9 mouse cellular contexts compared by ENCODE assay signal in the genomic region with DNA sequence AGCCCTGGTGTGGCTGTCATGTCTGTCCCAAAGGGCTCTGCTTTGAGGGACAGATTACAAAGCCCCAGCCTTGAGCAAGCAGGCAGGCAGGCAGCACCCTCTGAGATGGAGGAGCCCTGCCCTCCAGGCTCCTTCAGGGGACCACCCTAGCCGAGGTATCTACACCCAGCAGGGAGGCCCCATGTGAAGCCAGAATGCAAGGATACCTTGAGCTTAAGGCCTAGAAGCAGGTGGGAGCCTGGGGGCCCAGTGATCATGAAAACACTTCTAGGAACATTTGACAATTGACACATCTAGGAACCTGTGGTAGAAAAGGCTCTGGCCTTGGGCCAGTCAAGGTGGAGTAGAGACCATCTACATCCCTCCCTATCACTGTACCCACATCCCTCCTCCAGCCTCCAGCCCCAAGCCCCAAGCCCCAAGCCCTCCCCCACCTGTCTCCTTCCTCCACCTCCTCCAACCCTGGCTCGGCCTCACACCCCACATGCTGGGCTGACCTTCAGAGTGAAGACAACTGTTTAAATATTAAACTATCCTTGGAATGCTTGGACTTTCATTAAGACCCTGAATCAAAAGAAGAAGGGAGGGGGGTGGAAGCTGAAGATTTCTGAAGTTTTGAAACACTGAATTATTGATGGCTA. TPM values are rescaled to one million over a fixed set of nuclear protein-coding genes. Genes with fewer than 3 reads are reported as not detected.
A peak's percentile ranks its signal among the peaks of the same experiment; 100 is the strongest.
DNase-seq lines count a peak whose midpoint lies in the region; ATAC-seq and TF ChIP-seq lines count a peak whose summit lies in the region.
"Had no signal": no experiment of that assay in that cellular context is flagged by ENCODE, and none has a peak within 500 bp of the region (broad histone marks: within the 10 kb centered on the region; RNA-seq: fewer than 3 reads in every experiment).

No protein-coding gene starts in this region.

- ATAC-seq in heart, embryonic 13.5 days (ENCODE audit: extremely low read depth, insufficient number of reproducible peaks, low FRiP score, low TSS enrichment): no peak
- no peak for ATAC-seq in neural tube, embryonic 11.5 days (ENCODE audit: insufficient read depth, low FRiP score, low TSS enrichment)
- no peak for ATAC-seq in limb, embryonic 12.5 days (ENCODE audit: insufficient number of reproducible peaks, insufficient read depth, low FRiP score, low TSS enrichment, low read depth)
- ATAC-seq in cerebellum, adult (ENCODE audit: insufficient number of reproducible peaks, low FRiP score, low TSS enrichment): no peak

- WGBS in heart, embryonic 13.5 days: 34% methylated on average over 2 of the region's 2 CpGs
- 22% methylated on average over 2 of the region's 2 CpGs for WGBS in neural tube, embryonic 11.5 days
- 28% methylated on average over 2 of the region's 2 CpGs for WGBS in kidney, adult 2 months
- 44% methylated on average over 2 of the region's 2 CpGs for WGBS in limb, embryonic 12.5 days

- no peak for TF ChIP-seq POLR2A in kidney, adult 2 months (IDR thresholded peaks at IDR 0.05; ENCODE audit: low read depth, low read length)

- no peaks in the 10 kb centered on the region for H3K27me3 ChIP-seq in heart, embryonic 13.5 days (replicated peaks)
- no peaks in the 10 kb centered on the region for H3K27me3 ChIP-seq in neural tube, embryonic 11.5 days (ENCODE audit: control insufficient read depth, insufficient read depth, low read length)
- no peaks in the 10 kb centered on the region for H3K27me3 ChIP-seq in kidney, adult 2 months (replicated peaks; ENCODE audit: control insufficient read depth, insufficient read depth, low read length)
- H3K27me3 ChIP-seq in limb, embryonic 12.5 days: no peaks in the 10 kb centered on the region

- H3K9me3 ChIP-seq in heart, embryonic 13.5 days: no peaks in the 10 kb centered on the region
- H3K9me3 ChIP-seq in neural tube, embryonic 11.5 days (ENCODE audit: control insufficient read depth, low read length): no peaks in the 10 kb centered on the region
- no peaks in the 10 kb centered on the region for H3K9me3 ChIP-seq in limb, embryonic 12.5 days

- no peak for DNase-seq in heart, postnatal 10 days
- DNase-seq in neural tube, embryonic 11.5 days (ENCODE audit: low spot score): no peak
- no peak for DNase-seq in neural tube, embryonic 10.5 days (ENCODE audit: extremely low spot score, low spot score)
- peak; percentile 84 for DNase-seq in kidney, adult 2 months
- no peak for DNase-seq in layer of hippocampus, adult 18-20 months (ENCODE audit: low spot score in 2 of 2)
- DNase-seq: cerebellum, postnatal 25 days had no signal

- H3K27ac ChIP-seq in heart, embryonic 13.5 days (replicated peaks): peak overlapping the region; percentile 89
- H3K27ac ChIP-seq in neural tube, embryonic 11.5 days (ENCODE audit: low read depth, low read length): 0 out of 2 replicates have a peak overlapping the region, but pooled peaks have one; percentile 27
- peak overlapping the region; percentile 80 for H3K27ac ChIP-seq in kidney, adult 2 months (ENCODE audit: insufficient read depth, low read depth, low read length)
- H3K27ac ChIP-seq in limb, embryonic 12.5 days: peak overlapping the region; percentile 35; the same call in 1 of the 2 replicates

- peaks cover 55% of the 10 kb centered on the region for H3K4me1 ChIP-seq in heart, embryonic 13.5 days
- H3K4me1 ChIP-seq in neural tube, embryonic 11.5 days (ENCODE audit: control insufficient read depth, insufficient read depth, low read length): peaks cover 5% of the 10 kb centered on the region; the same call in 1 of the 2 replicates
- H3K4me1 ChIP-seq in kidney, adult 2 months (ENCODE audit: control insufficient read depth, insufficient read depth, low read length): peaks cover 37% of the 10 kb centered on the region
- H3K4me1 ChIP-seq in limb, embryonic 12.5 days (replicated peaks): peaks cover 43% of the 10 kb centered on the region

- H3K4me3 ChIP-seq in heart, embryonic 13.5 days: no peak overlapping the region
- H3K4me3 ChIP-seq in neural tube, embryonic 11.5 days (ENCODE audit: low read depth, low read length): no peak overlapping the region
- H3K4me3 ChIP-seq in kidney, adult 2 months (ENCODE audit: insufficient read depth, low read depth, low read length): no peak overlapping the region
- no peak overlapping the region for H3K4me3 ChIP-seq in limb, embryonic 12.5 days (replicated peaks)

- no peaks in the 10 kb centered on the region for H3K36me3 ChIP-seq in heart, embryonic 13.5 days
- H3K36me3 ChIP-seq in neural tube, embryonic 11.5 days (ENCODE audit: control insufficient read depth, insufficient read depth, low read length): no peaks in the 10 kb centered on the region
- H3K36me3 ChIP-seq in kidney, adult 2 months (ENCODE audit: control insufficient read depth, insufficient read depth, low read length): no peaks in the 10 kb centered on the region
- no peaks in the 10 kb centered on the region for H3K36me3 ChIP-seq in limb, embryonic 12.5 days

- no peak for TF ChIP-seq CTCF in kidney, adult 2 months (conservative IDR thresholded peaks at IDR 0.05; ENCODE audit: insufficient read depth, insufficient read length, low read depth, low read length)

- H3K9ac ChIP-seq in heart, embryonic 13.5 days: peak overlapping the region; percentile 61
- no peak overlapping the region for H3K9ac ChIP-seq in neural tube, embryonic 11.5 days (ENCODE audit: low read length)
- no peak overlapping the region for H3K9ac ChIP-seq in limb, embryonic 12.5 days (replicated peaks)

- intact Hi-C loops in heart, postnatal 10 days (cut with DNase I): no loop called here

- H3K4me2 ChIP-seq in heart, embryonic 13.5 days: no peak overlapping the region
- no peak overlapping the region for H3K4me2 ChIP-seq in neural tube, embryonic 11.5 days (ENCODE audit: low read depth)
- H3K4me2 ChIP-seq in limb, embryonic 12.5 days: no peak overlapping the region

RNA-seq across cellular contexts. Expression of a gene that starts 34.8 kb away (rescaled TPM):
- polyA plus RNA-seq in heart, embryonic 13.5 days (2015; fragmentation: Nextera tagmentation; extraction: Ambion mirVana): 17.2 and 17.6 TPM in 2 replicates
- total RNA-seq in heart, postnatal 10 days (2021): 10 to 100 TPM; 33.6 to 45.9 TPM
- polyA plus RNA-seq in neural tube, embryonic 11.5 days (2014; fragmentation: Nextera tagmentation; extraction: Ambion mirVana): 18.3 and 19.7 TPM in 2 replicates
- 35.5 and 57.6 TPM in 2 replicates for polyA plus RNA-seq in kidney, adult 2 months (2012; rRNA removed)
- 14.1 and 15.2 TPM in 2 replicates for polyA plus RNA-seq in limb, embryonic 12.5 days (2016; fragmentation: Nextera tagmentation; extraction: Ambion mirVana)
- total RNA-seq in layer of hippocampus, adult 18-20 months (2021): 10 to 100 TPM; 17.0 to 20.1 TPM

Comparison
In these comparisons a context has a peak if more than half of its experiments do, and no peak if none do; other contexts are left out.
1. H3K27ac ChIP-seq: peak in every context shown above with its lines; median percentile 89 in heart, embryonic 13.5 days; 80 in kidney, adult 2 months; 35 in limb, embryonic 12.5 days; 27 in neural tube, embryonic 11.5 days.